Mouse (Mus musculus) cortical plate, adult 2 months (tissue): ENCODE measurements at regions not wholly inside any gene's neighbourhood (a gene's known extent, or its start where the extent isn't known, plus 50 kb on each side); places are given as distances from the start of the nearest gene placed in this dataset.
A peak's percentile ranks its signal among the peaks of the same experiment; 100 is the strongest.

Experiments used
- H3K27ac ChIP-seq: fragments of 200-500 bp; 2 replicates; pipeline ENCODE4 v1.5.1; 2012; ENCODE audit warnings: low read length, control low read depth, inconsistent platforms; ENCODE audit not compliant: insufficient read depth
- H3K4me1 ChIP-seq: fragments of 200-500 bp; 2 replicates; pipeline ENCODE4 v1.6.1; 2011; ENCODE audit warnings: low read length; ENCODE audit not compliant: control insufficient read depth, insufficient read depth
- H3K4me3 ChIP-seq: fragments of 200-500 bp; 2 replicates; pipeline ENCODE4 v1.5.1; 2011; ENCODE audit warnings: mild to moderate bottlenecking, low read length, control low read depth; ENCODE audit not compliant: insufficient read depth
- CTCF ChIP-seq: fragments of 200-500 bp; IDR thresholded peaks from 2 replicates; pipeline ENCODE4 v1.5.1; 2011; ENCODE audit warnings: mild to moderate bottlenecking, control low read depth, low read length; ENCODE audit not compliant: insufficient read depth; ENCODE audit errors: extremely low read depth
- POLR2A ChIP-seq: fragments of 200-500 bp; IDR thresholded peaks from 2 replicates; pipeline ENCODE4 v1.6.1; 2011; ENCODE audit warnings: mild to moderate bottlenecking, low read length, control low read depth; ENCODE audit not compliant: insufficient read depth; ENCODE audit errors: extremely low read depth

- Histone ChIP-seq H3K27ac (peak overlapping the region; percentile 36; the same call in 1 of the 2 replicates), H3K4me3 (no peak overlapping the region), H3K4me1 (peaks cover 3% of the 10 kb centered on the region)
- no peak for TF ChIP-seq CTCF
- TF ChIP-seq POLR2A = no peak
Observed at GRCm38 (mm10) chr14:24731872-24732525, 245.1 kb downstream of the Rps24 start.

GRCm38 (mm10) chr14:24733326-24733725, 246.4 kb downstream of the Rps24 start:
- Histone ChIP-seq H3K27ac (no peak overlapping the region), H3K4me1 (peaks cover 3% of the 10 kb centered on the region), H3K4me3 (no peak overlapping the region)
- TF ChIP-seq POLR2A (no peak), CTCF (no peak)

- Histone ChIP-seq H3K27ac (no peak overlapping the region), H3K4me3 (no peak overlapping the region), H3K4me1 (no peaks in the 10 kb centered on the region)
- TF ChIP-seq CTCF (peak; percentile 42; the same call in 1 of the 2 replicates), POLR2A (no peak)
Observed at GRCm38 (mm10) chr14:24738869-24739268, 251.9 kb downstream of the Rps24 start.

- no peak for TF ChIP-seq CTCF
- TF ChIP-seq POLR2A = no peak
- H3K4me1 ChIP-seq = no peaks in the 10 kb centered on the region
- H3K4me3 ChIP-seq = no peak overlapping the region
- H3K27ac ChIP-seq = no peak overlapping the region
Observed at GRCm38 (mm10) chr14:24744451-24744850, 257.5 kb downstream of the Rps24 start.

GRCm38 (mm10) chr14:24745730-24746129, 258.8 kb downstream of the Rps24 start:
- Histone ChIP-seq H3K4me3 (no peak overlapping the region), H3K27ac (no peak overlapping the region), H3K4me1 (no peaks in the 10 kb centered on the region)
- TF ChIP-seq CTCF (no peak), POLR2A (no peak)

- no peak for TF ChIP-seq POLR2A
- TF ChIP-seq CTCF = no peak
- Histone ChIP-seq H3K4me3 (no peak overlapping the region), H3K27ac (no peak overlapping the region), H3K4me1 (no peaks in the 10 kb centered on the region)
Observed at GRCm38 (mm10) chr14:24747471-24747795, 260.5 kb downstream of the Rps24 start.

GRCm38 (mm10) chr14:24747796-24748496, 261.0 kb downstream of the Rps24 start:
- no peak overlapping the region for H3K27ac ChIP-seq
- no peak for TF ChIP-seq CTCF
- TF ChIP-seq POLR2A = no peak
- no peaks in the 10 kb centered on the region for H3K4me1 ChIP-seq
- no peak overlapping the region for H3K4me3 ChIP-seq

- Histone ChIP-seq H3K27ac (no peak overlapping the region), H3K4me1 (no peaks in the 10 kb centered on the region), H3K4me3 (no peak overlapping the region)
- TF ChIP-seq CTCF = no peak
- no peak for TF ChIP-seq POLR2A
Observed at GRCm38 (mm10) chr14:24748497-24748862, 261.6 kb downstream of the Rps24 start.

- H3K4me1 ChIP-seq = no peaks in the 10 kb centered on the region
- TF ChIP-seq CTCF (no peak), POLR2A (no peak)
- no peak overlapping the region for H3K4me3 ChIP-seq
- H3K27ac ChIP-seq = no peak overlapping the region
Observed at GRCm38 (mm10) chr14:24749313-24749712, 262.4 kb downstream of the Rps24 start.

GRCm38 (mm10) chr14:24751227-24751626, 264.3 kb downstream of the Rps24 start:
- Histone ChIP-seq H3K4me3 (no peak overlapping the region), H3K27ac (no peak overlapping the region), H3K4me1 (no peaks in the 10 kb centered on the region)
- TF ChIP-seq CTCF (no peak), POLR2A (no peak)
